Mouse (Mus musculus) urinary bladder, postnatal 25 days (tissue): ENCODE results near the gene Smarcc2.
"Not testable (repeated sequence)": the region's sequence is repeated elsewhere in the genome, so short reads cannot be mapped to it uniquely, and the experiment has no call there.

Experiments
- DNase-seq: peaks from one replicate; pipeline ENCODE4 v3.0.0; 2022; ENCODE audit warnings: low spot score

Gene Smarcc2

DNA sequence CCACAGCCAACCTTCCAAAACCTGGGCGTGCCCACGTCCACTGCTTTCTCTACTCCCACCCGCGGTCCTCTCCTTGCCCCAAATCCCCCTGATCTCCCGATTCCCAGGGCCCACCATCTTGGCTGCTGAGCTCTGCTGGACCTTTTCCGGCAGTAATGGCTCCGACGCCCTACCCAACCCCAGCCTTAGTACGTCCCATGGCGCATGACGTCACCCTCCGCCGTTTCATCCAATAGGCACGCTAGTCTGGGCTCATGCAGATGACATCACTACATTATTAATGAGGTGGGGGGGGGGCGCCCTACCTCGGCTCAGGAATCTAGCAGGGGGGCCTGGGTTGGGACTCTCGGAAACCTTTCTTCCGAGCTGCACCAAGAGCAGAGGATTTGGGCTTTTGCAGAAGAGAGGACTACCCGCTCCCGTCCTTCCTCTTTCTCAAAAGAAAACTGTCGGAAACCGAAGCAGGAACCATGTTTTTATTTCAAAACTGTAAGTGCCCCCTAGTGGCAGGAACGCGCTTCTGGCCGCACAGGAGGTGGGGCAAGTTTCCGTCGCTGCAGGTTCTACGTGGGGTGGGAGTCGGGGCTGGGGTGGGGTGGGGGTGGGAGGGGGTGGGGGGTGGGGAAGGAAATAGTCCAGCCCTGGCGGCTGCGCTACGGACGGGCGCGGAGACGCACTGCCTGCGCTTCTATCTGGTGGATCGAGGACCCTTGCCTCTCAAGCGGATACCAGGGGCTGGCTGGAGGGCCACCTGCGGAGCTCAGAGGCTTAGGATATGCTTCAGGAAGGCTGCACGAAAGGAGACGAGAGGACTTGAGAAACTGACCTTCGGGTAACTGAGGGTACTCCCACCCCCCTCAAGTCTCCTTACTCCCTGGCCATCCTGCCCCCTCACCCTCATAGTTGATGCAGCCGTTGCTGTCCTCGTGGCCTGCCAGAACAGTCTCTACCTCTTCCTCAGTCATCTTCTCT is 34.9 kb downstream of the Smarcc2 start, which contains the start of gene Myl6:
TSS of gene Myl6 (minus strand) at position 451 of the 972 bp plus-strand sequence.
- DNase-seq, result peak; percentile 95

DNA sequence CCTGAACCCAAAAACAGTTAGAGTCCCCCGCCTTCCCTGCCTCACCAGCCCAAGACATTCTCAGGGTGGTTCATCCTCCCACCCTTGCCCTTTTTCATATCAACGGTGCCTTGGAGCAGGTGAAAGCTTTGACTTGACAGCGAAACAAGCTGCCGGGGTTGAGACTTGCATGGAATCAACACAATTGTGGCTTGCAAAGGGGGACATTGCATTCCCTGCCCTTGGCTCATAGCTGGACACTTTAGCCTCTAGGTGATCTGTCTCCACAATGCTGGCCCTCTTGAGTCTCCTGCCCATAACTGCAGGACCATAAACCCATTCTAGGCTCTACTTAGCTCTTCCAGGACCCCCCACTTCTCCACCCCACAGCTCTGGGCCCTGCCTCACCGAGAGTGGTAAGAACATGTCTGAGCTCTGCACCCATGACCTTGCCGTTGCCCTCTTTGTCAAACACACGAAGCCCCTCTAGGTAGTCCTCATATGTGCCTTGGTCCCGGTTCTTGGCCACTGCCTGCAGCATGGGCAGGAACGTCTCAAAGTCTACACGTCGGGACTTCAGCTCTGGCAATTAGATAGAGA is 35.7 kb downstream of the Smarcc2 start:
- no peak for DNase-seq

DNA sequence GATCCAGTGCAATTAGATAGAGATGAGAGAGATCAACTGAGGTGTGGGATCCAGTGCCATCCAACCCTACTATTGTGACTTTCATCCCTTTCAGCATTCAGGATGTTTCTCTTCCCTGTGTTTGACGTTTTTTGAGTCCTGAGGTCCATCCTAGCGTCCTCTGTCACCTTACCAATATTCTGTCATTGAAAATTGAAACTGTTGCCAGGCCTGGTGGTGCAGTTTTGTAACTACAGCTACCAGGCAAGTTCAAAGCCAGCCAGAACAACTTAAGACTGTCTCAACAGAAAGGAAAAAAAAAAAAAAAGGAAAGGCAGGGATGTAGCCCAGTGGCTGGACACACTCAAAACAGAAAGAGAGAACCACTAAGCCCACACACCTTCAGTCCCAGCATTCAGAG is 36.2 kb downstream of the Smarcc2 start:
- DNase-seq, result no peak

DNA sequence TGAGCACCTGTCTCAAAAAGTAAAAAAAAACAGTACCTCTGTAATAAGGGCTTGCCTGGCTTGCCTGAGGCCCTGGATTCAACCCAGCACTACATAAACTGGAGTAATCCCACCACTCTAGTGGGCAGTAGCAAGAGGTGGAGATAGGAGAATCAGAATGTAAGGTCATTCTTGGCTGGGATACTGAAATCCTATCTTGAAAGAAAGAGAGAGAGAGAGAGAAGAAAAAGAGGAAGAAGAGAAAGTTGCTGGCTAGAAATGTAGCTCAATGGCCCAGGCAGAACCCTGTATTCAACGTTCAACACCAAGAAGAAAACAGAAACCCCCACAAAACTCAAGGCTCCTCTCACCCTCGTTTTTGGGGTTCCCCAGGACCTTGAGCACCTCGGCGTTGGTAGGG is 36.9 kb downstream of the Smarcc2 start:
- no peak for DNase-seq

DNA sequence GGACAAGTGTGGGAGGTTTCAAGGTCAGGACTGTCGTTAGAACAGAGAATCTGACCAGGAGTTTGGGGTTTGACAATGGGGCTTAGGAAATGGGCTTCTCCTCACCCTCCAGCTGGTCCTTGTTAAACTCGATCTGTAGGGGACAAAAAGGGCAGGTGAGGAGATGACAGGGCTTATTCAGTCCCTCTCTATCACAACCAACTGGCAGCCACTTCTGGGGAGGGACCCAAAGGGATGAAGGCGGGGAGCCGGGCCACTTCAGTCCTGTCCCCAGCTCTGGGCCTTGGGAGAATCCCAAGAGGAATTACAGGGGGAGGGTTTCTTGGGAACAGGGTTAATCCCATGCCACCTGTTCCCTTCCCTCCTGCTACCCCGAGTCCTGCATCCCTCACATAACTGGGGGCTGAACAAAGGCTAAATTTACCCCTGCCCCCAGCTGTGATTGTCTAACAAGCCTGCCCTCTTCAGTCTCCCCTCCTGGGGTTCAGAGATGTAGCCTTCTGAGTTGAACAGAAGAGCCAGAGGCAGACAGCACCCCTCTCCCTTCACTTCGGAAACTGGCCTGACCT is 37.5 kb downstream of the Smarcc2 start:
- no peak for DNase-seq

DNA sequence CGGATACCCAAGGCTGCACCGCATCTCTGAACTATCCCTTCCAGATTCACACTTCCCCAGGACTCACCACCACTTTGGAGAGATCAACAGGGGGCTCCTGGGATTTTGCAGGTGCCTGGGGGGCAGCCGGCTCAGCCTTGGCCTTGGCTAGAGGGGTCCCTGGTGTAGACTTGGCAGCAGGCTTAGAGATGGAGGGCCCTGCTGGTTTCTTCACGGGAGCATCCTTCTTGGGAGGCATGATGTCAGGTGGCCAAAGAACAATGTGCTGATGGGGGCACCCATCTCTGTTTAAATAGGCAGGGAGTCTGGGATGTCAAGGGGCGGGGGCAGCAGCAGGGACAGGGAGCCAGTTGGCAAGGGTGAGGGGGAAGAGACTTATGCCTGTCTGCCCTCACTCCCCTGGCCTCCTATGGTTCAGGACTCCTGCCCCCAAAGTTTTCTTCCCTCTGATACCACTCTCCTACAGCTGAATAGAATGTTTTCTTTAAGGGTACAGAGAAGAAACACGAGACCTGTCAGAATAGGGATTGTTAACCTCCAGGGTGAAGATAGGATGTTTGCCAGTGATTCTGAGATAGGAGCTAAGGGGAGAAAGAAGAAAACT is 38.2 kb downstream of the Smarcc2 start:
- DNase-seq, result no peak

DNA sequence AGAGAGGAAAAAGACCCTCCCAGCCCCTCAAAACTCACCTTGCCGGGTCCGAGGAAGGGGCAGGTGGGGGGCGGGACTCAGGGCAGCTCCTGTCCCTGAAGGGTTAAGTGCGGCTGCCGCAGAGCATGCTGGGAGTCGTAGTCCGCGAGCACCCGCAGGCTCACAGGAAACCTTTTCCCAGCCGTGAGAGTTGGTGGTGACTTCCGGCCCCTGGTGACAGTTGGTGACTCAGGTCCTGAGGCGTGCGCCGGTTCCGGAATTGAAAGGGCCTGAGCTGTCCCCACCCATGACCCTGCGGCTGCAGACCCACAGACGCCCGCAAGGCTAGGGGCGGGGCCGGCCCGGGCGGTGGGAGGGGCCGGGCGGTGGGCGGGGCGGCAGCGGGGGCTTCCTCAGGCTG is 39.5 kb downstream of the Smarcc2 start, which contains the start of gene Myl6b:
TSS of gene Myl6b (minus strand) at position 96 of the 400 bp plus-strand sequence.
- peak; percentile 87 for DNase-seq

DNA sequence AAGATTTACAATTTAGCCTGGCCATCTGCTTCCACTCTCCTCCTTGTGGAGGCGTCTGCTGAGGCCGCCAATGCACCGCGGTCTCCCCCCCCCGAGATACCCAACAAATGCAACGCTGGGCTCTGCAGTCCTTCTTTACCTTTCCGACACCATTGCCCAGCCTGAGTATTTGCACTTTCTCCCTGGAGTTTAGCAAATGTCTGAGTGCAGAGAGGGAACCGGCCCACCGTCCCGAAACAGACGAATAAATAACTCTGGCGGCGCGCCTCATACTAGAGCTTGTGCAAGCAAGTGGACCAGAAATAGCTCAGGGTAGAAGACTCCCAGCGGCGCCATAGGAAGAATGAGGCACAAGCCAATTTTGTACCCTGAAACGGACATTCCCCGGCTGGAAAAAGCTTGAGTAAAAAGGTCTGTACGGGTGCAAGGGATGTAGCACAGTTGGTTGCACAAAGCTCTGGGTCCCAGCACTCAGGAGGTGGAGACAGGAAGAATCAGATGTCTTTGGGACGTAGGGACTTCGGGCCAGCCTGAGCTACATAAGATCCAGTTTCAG is 40.1 kb downstream of the Smarcc2 start:
- DNase-seq, result peak; percentile 55

DNA sequence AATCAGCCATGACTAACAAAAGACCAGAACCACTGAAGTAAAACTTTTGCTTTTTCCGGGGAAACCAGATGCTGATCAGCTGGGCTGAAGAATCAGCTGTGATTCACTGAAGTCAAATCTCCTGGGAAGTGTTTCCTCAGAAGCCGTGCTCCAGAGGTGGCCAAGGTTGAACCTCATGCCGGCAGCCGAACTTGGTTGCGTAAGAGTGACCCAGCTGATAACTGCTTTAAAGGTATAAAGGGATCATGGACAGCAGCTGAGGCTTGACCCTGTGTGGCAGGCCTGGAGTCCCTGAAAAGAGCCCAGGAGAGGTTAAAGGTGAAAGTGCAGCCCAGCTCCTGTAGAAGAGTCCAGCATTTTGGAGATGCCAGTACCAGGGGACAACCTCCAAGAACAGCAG is 43.3 kb downstream of the Smarcc2 start:
- no peak for DNase-seq

DNA sequence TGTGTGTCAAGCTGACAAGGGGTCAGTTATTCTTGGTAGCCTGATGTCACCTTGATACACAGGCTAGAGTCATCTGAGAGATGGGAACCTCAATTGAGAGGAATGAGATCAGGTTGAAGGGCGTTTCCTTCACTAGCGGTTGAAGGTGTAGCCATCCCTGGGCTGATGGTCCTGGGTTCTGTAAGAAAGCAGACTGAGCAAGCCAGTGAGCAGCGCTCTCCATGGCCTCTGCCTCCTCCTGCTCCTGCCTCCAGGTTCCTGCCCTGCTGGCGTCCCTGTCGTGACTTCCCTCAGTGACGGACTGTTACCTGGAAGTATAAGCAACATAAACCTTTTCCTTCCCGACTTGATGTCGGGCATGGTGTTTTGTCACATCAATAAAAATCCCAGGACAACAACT is 44.5 kb downstream of the Smarcc2 start:
- no peak for DNase-seq

DNA sequence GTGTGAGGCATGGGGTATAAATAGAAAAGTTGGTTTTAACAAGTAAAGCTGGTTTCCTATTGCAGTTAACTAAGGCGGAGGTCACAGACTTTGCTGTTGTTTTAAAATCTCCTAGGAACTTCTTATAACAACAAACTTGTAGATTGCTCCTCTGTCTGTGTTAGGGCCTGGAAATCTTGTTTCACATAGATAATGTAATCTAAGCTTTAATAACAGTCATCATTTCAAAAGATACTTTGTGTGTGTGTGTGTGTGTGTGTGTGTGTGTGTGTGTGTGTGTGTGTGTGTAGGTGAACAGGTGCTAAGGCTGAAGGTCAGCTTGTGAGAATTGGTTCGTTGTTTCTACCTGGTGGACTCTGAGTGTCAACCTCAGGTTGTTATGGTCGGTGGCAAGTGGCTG is 45.0 kb downstream of the Smarcc2 start:
- DNase-seq, result no peak

DNA sequence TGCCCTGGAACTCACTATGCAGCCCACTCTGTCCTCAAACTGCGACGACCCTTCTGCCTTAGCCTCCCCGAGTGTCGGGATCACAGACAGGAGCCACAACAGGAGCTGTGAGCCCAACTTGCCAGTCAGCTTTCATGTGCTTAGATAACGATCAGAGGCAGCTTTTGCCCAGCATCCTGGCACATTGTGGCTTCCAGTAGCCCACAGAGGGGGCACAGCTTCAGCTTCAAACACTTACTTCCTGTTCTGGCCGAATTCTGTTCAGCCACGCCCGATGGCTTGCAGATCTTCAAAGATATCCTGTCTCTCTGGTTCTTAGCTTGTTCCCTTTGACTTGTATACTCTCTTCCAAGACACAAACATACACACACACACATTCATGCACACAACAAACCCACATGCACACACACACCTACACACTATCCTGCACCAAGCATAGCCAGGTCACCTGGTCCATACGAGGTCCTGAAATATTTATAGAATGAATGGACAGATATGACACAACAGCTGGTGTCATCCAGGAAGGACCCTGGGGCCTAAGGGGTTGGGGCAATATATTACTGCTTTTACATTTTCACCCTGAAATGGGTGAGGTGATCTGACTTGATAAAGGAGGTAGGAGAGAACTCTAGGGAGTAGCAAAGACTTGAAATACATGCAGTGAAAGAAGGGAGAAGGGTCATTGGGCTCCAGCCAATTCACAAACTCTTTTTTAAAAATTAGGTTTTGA is 45.8 kb downstream of the Smarcc2 start:
- DNase-seq, result no peak

DNA sequence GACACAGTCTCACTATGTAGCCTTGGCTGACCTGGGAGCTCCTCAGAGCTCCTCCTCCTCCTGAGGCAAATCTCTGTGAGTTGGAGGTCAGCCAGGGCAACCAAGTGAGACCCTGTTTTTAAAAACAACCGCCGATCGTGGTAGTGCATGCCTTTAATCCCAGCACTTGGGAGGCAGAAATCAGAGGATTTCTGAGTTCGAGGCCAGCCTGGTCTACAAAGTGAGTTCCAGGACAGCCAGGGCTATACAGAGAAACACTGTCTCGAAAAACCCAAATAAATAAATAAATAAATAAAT is 46.3 kb downstream of the Smarcc2 start:
- not testable (repeated sequence) for DNase-seq

DNA sequence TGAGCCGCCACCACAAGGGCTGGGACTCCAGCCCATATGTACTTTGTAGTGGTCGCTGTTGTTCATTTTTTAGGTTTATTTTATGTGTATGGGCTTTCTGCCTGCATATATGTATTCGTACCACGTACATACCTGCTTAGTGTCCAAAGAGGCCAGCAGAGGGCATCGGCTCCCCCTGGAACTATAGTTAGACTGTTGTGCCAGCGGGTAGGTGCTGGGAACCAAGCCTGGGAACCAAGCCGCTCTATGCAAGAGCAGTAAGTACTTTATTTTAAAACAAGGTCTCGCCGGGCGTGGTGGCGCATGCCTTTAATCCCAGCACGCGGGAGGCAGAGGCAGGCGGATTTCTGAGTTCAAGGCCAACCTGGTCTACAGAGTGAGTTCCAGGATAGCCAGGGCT is 46.9 kb downstream of the Smarcc2 start:
- no peak for DNase-seq

DNA sequence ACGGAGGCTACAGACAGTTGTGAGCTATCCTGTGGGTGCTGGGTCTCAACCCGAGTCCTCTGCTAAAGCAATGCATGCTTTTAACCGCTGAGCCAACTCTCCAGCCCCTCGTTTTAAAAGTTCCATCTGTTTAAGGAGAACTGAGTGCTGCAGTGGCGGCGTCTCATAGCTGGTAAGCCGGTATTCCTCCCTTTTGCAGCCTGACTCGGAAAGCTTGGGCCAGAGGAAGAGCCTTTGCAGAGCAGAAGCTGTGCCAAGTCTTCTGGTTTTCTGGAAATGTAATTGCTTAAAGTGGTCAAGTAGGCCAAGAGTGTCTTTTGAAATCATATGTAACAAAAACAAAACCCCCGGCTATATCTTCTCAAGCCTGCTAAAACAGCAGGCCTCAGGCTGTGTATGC is 49.2 kb downstream of the Smarcc2 start:
- DNase-seq, result no peak

DNA sequence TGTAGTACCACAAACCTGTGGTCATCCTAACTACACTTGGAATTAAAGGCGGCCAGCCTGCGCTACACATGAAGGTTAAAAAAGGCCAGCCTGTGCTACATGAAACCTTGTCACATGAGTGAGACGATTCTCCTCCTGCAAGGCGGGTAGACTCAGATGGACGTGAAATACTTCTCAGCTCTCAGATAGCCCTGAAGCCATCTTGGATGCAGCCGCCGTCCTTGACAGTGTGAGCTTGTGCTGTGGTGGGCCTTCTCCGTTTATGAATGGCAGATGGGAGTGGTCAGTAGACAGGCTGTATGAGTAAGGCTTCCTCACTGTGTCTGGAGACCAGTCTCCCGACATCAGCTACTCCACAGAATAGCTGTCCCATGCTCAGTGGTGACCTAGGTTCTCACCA is 50.2 kb downstream of the Smarcc2 start:
- DNase-seq, result no peak

DNA sequence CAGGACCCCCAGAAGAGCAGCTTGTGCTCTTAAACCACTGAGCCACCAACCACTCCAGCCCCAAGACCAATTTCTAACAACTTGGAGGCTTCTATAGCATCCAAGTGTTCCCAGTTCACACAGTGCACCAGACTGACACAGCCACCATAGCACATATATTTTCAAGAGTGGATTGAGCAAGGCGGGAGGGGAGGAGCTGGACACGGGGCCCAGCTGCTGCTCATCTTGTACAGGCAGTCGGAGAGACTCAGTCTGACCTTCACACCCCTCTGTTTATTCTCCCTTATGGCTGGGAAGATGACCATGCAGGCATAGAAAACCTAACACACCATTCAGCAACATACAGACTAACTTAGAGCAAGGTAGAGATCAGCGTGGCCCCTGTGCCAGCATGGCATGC is 50.8 kb downstream of the Smarcc2 start:
- DNase-seq, result no peak

DNA sequence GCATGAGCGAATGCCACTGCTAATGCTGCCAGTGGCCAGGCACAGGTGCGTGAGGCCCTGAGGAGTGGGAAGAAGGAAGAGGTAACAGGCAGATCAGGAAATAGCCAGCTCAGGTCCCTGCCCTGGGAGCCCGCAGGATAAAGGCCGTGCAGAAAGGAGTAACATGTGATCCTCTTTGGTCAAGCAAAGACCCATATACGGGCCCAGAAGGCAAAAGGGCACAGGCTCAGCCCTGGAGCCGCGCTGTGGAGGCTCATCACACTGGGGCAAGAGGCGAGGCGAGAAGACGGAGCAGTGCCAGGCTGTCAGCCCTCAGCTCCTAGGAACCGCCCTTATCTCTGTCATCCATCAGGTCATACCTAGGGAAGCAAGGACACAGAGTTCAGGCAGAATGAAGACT is 51.3 kb downstream of the Smarcc2 start:
- DNase-seq, result no peak

DNA sequence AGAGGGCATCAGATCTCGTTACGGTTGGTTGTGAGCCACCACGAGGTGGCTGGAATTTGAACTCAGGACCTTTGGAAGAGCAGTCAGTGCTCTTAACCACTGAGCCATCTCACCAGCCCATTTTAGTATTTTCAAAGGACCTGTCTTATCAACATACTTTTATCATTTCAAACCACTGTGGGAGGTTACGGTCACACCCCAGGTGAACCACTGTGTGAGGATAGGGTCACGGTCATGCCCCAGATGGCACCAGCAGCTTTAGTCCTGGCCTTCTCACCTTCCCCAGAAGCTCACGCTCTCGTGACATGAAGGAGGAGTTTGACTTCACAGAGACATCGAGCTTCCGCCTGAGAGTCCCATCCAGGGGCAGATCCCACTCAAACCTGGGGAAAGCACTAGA is 52.1 kb downstream of the Smarcc2 start:
- DNase-seq, result no peak

DNA sequence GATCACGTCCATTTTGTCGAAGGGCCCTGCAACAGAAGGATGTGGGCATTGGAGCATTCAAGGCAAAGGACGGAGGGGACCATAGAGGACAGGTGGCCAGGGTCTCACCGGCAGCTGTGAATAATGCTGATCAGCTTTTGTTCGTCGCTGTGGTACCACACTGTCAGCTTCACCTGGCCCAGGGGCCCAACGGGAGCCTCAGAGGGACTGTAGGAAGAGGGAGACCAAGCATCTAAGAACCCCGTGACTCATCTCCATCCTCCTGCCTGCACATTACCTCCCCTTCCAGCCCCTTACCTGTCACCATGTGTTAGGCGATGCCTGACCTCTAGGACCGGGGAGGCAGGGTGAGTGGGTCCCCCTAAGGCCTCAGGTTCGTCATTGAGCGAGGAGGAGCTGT is 52.7 kb downstream of the Smarcc2 start:
- DNase-seq, result no peak

DNA sequence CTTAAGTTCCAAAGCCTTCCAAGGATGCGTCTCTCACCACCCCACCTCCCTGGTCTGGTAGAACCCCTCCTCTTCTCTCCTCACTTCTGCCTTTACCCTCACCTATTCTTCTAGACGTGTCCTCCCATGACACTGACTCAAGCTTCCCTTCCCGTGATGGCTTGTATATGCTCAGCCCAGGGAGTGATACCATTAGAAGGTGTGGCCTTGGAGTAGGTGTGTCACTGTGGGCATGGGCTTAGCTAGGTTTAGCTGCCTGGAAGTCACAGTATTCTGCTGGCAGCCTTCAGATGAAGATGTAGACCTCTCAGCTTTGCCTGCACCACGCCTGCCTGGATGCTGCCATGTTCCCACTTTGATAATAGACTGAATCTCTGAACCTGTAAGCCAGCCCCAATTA is 56.0 kb downstream of the Smarcc2 start:
- DNase-seq, result no peak

DNA sequence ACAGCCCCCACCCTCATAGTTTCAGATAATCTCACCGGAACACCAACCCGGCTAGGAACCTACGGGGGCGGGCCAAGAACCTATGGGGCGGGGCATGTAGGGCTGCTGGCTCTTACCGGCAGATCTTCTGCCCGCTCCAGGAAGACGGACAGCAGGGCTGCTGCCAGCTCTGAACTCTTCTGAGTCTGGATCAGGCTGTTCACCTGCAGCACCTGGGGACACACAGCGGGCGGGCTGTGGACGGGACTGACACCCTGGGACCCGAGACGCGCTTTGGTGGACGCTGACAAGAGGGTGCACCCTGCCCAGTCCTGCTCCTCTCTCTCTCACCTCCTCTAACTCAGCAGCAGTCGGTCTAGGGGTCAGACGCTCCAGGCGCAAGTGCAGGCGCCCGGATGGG is 57.0 kb downstream of the Smarcc2 start:
- no peak for DNase-seq
